Mouse (Mus musculus): ENCODE results near the gene Snd1.

GRCm38 (mm10) chr6:28717845-28718237 is 242.9 kb downstream of the Snd1 start:
- TF ChIP-seq GATA1 (IDR thresholded peaks at IDR 0.05; ENCODE audit: borderline replicate concordance, low read length) (no peak), CTCF (IDR thresholded peaks at IDR 0.05; ENCODE audit: low read depth, low read length) (no peak), TAL1 (conservative IDR thresholded peaks at IDR 0.05; ENCODE audit: low read depth, low read length) (no peak)

All from G1E (cell line).